Mouse (Mus musculus) limb, embryonic 13.5 days (tissue): ENCODE measurements at regions not wholly inside any gene's neighbourhood (a gene's known extent, or its start where the extent isn't known, plus 50 kb on each side); places are given as distances from the start of the nearest gene placed in this dataset.

Experiments used
- ATAC-seq: fragments of 200-750 bp; cut with Nextera tagmentation; 2 replicates; pipeline ENCODE4 v1.8.0; 2017; ENCODE audit warnings: low read depth, moderate number of reproducible peaks, moderate TSS enrichment; ENCODE audit not compliant: low FRiP score
- H3K27ac ChIP-seq: fragments of 300-500 bp; sonication (generic); 2 replicates; pipeline ENCODE4 v1.5.1; 2015; ENCODE audit warnings: inconsistent platforms, mild to moderate bottlenecking, moderate library complexity
- H3K27me3 ChIP-seq: fragments of 300-500 bp; sonication (generic); 2 replicates; pipeline ENCODE4 v1.6.1; 2015; ENCODE audit warnings: mild to moderate bottlenecking, inconsistent platforms
- H3K36me3 ChIP-seq: fragments of 300-500 bp; sonication (generic); 2 replicates; pipeline ENCODE4 v1.6.1; 2015; ENCODE audit warnings: inconsistent platforms, mild to moderate bottlenecking, moderate library complexity
- H3K4me1 ChIP-seq: fragments of 300-500 bp; sonication (generic); 2 replicates; pipeline ENCODE4 v1.6.1; 2015; ENCODE audit warnings: inconsistent platforms
- H3K4me2 ChIP-seq: fragments of 300-500 bp; sonication (generic); replicated peaks from 2 replicates; pipeline ENCODE4 v1.6.1; 2015; ENCODE audit warnings: inconsistent platforms, mild to moderate bottlenecking, moderate library complexity
- H3K4me3 ChIP-seq: fragments of 300-500 bp; sonication (generic); 2 replicates; pipeline ENCODE4 v1.5.1; 2015; ENCODE audit warnings: moderate library complexity, mild to moderate bottlenecking, inconsistent platforms
- H3K9ac ChIP-seq: fragments of 300-500 bp; sonication (generic); 2 replicates; pipeline ENCODE4 v1.6.1; 2015; ENCODE audit warnings: mild to moderate bottlenecking, inconsistent platforms
- H3K9me3 ChIP-seq: fragments of 300-500 bp; sonication (generic); 2 replicates; pipeline ENCODE4 v1.6.1; 2016; ENCODE audit warnings: inconsistent platforms
- WGBS: fragments of 180-500 bp; shearing (Covaris S2); methylation state at CpG from one replicate; pipeline ENCODE4 v1.1.7; 2015; 5-methylcytosine and 5-hydroxymethylcytosine counted together

GRCm38 (mm10) chr13:34408007-34408668 lies 63.2 kb upstream of the Slc22a23 start:
- Histone ChIP-seq H3K4me1 (peaks cover 10% of the 10 kb centered on the region; the same call in 1 of the 2 replicates), H3K36me3 (no peaks in the 10 kb centered on the region), H3K4me3 (no peak overlapping the region), H3K27ac (peak overlapping the region; percentile 17; the same call in 1 of the 2 replicates), H3K9me3 (no peaks in the 10 kb centered on the region), H3K27me3 (no peaks in the 10 kb centered on the region), H3K4me2 (no peak overlapping the region), H3K9ac (no peak overlapping the region)
- 29% methylated on average over 4 of the region's 4 CpGs for WGBS
- peak; percentile 59 for ATAC-seq

DNA sequence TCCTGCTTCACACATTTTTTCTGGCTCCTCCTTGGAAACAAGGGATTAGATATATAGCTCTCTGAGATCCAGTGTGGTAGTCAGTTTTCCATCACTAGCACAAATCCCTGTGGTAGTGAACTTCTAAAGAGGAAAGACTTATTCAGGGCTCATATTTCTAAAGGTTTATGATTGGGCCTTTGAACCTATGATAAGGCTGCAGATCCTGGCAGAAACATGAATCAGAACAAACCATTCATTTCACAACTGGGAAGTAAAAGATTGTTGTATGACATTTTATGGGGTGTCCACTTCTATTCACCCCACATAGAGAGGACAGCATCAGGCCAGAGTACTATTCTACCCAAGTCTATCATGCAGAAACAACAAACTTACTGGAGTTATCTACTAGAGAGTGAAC lies 61.3 kb upstream of the Slc22a23 start:
- no peaks in the 10 kb centered on the region for H3K9me3 ChIP-seq
- H3K27me3 ChIP-seq, result no peaks in the 10 kb centered on the region
- no peaks in the 10 kb centered on the region for H3K36me3 ChIP-seq
- no peak overlapping the region for H3K4me2 ChIP-seq
- no peak for ATAC-seq
- H3K4me3 ChIP-seq, result no peak overlapping the region
- H3K27ac ChIP-seq, result no peak overlapping the region
- peaks cover 10% of the 10 kb centered on the region; the same call in 1 of the 2 replicates for H3K4me1 ChIP-seq
- no peak overlapping the region for H3K9ac ChIP-seq

DNA sequence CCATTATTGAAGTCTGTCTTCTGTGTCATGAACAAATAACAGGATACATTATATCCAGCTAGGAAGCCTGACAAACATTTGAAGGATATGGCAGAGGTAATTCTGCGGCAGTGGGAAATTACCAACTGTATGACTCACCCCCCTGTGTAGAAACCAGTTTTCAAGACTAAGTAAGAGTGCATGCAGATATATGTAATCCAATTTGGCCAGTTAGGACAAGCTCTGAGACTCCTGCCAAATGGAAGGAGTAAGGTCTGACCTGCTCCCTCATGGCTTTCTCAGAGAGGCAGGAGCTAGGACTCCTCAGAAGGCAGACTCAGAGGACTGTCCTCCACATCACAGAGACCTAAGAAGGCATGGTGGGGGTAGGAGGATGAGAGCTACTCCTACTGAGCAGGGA lies 57.6 kb upstream of the Slc22a23 start:
- WGBS, result 89% methylated on average over 1 of the region's 1 CpGs
- peaks cover 17% of the 10 kb centered on the region for H3K4me1 ChIP-seq
- H3K27me3 ChIP-seq, result no peaks in the 10 kb centered on the region
- no peak overlapping the region for H3K9ac ChIP-seq
- no peak overlapping the region for H3K27ac ChIP-seq
- ATAC-seq, result no peak
- H3K36me3 ChIP-seq, result no peaks in the 10 kb centered on the region
- H3K4me2 ChIP-seq, result no peak overlapping the region
- H3K9me3 ChIP-seq, result no peaks in the 10 kb centered on the region
- H3K4me3 ChIP-seq, result no peak overlapping the region

DNA sequence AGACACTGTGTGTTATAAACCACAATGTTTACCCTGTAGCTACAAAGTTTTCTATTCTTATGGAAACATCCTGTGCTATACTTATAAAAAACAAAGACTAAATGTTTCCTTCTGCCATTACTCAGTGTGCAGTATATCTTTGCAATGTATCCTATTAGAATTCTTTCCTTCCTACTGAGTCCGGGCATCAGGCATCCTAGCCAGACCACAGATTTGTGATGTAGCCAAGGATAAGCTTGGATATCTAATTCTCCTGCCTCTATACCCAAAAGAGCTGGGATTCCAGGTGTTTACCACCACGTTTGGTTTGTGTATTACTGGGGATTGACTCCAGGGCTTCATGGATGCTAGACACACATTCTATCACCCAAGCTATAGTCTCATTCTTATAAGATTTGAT lies 56.0 kb upstream of the Slc22a23 start:
- WGBS, result 72% methylated on average over 2 of the region's 2 CpGs
- Histone ChIP-seq H3K36me3 (no peaks in the 10 kb centered on the region), H3K4me3 (no peak overlapping the region), H3K4me2 (no peak overlapping the region), H3K9me3 (no peaks in the 10 kb centered on the region), H3K27ac (no peak overlapping the region), H3K27me3 (no peaks in the 10 kb centered on the region), H3K9ac (no peak overlapping the region), H3K4me1 (peaks cover 17% of the 10 kb centered on the region)
- ATAC-seq, result no peak

GRCm38 (mm10) chr13:34398847-34399246 lies 53.9 kb upstream of the Slc22a23 start:
- Histone ChIP-seq H3K4me2 (no peak overlapping the region), H3K36me3 (no peaks in the 10 kb centered on the region), H3K27me3 (no peaks in the 10 kb centered on the region), H3K4me1 (peaks cover 27% of the 10 kb centered on the region), H3K27ac (no peak overlapping the region), H3K9me3 (no peaks in the 10 kb centered on the region), H3K4me3 (no peak overlapping the region), H3K9ac (no peak overlapping the region)
- ATAC-seq, result no peak
- 37% methylated on average over 3 of the region's 3 CpGs for WGBS

- Histone ChIP-seq H3K27me3 (no peaks in the 10 kb centered on the region), H3K9ac (no peak overlapping the region), H3K4me3 (no peak overlapping the region), H3K4me2 (no peak overlapping the region), H3K9me3 (no peaks in the 10 kb centered on the region), H3K27ac (no peak overlapping the region), H3K36me3 (no peaks in the 10 kb centered on the region), H3K4me1 (peaks cover 27% of the 10 kb centered on the region)
- ATAC-seq, result no peak
- WGBS, result 42% methylated on average over 10 of the region's 10 CpGs
Observed at GRCm38 (mm10) chr13:34398061-34398787, 53.2 kb upstream of the Slc22a23 start.

DNA sequence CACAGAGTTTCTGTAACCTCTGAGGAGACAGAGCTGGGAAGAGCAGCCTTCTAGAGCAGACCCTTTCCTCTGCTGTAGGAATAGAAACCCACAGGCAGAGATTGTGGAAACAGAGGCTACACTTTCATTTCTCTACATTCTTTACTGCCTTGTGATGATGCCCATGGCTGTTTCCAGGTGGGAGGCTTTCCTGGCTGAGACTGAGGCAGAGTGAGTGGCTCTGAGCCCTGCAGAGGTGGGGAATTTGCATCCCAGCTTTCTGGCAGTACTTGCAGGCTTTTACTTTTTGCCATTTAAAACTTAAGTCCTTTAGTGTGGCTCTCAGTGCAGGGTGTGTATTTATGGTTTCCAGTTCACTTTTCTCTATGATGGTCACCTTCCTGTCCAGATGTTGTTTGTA lies 50.5 kb upstream of the Slc22a23 start:
- peaks cover 27% of the 10 kb centered on the region for H3K4me1 ChIP-seq
- no peaks in the 10 kb centered on the region for H3K36me3 ChIP-seq
- H3K27me3 ChIP-seq, result 0 out of 2 replicates have a peak, but pooled peaks cover 3% of the 10 kb centered on the region
- H3K4me3 ChIP-seq, result no peak overlapping the region
- H3K4me2 ChIP-seq, result no peak overlapping the region
- no peak for ATAC-seq
- no peaks in the 10 kb centered on the region for H3K9me3 ChIP-seq
- H3K9ac ChIP-seq, result no peak overlapping the region
- no peak overlapping the region; the same call in 1 of the 2 replicates for H3K27ac ChIP-seq

DNA sequence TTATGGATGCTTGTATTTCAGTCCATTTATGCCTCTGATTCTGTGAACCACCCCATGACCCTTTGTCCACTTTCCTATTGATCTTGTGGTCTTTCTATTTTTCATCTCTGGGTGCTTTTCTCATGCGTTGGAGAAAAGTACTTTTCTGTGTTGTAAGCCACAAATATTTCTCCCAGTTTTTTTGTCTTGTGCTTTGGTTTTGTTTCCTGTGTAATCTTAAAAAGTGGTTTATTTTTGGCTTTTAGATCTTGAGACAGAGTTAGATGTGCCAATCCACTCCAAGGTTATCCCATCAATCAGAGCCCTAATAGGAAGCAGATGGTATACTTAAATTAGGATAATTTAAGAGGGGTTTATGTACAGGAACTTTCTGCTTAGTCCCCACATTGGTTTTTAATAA lies 50.0 kb upstream of the Slc22a23 start:
- Histone ChIP-seq H3K9me3 (no peaks in the 10 kb centered on the region), H3K27me3 (0 out of 2 replicates have a peak, but pooled peaks cover 3% of the 10 kb centered on the region), H3K4me3 (no peak overlapping the region), H3K27ac (no peak overlapping the region; the same call in 1 of the 2 replicates), H3K4me1 (peaks cover 27% of the 10 kb centered on the region), H3K4me2 (no peak overlapping the region), H3K9ac (no peak overlapping the region), H3K36me3 (no peaks in the 10 kb centered on the region)
- WGBS, result 67% methylated on average over 1 of the region's 1 CpGs
- ATAC-seq, result no peak
